Mouse (Mus musculus) C3H10T1/2 (cell line): ENCODE results near the gene Rmdn3. TPM values are rescaled to one million over a fixed set of nuclear protein-coding genes. Genes with fewer than 3 reads are reported as not detected.

Source experiments
- polyA plus RNA-seq, 2 experiments: library from polyadenylated mRNA; unstranded; fragments of >200 nt; fragmentation: generic; extraction: Trizol; gene quantifications; one replicate each; pipeline ENCODE4 v1.2.1; 2012; ENCODE audit warnings: missing spikeins in 2 of 2

The Rmdn3 gene
- polyA plus RNA-seq: 10 to 100 TPM in 1 of 2 experiments, 1 to 10 TPM in 1; 3.1 to 12.0 TPM

GRCm38 (mm10) chr2:119156681-119157572 lies at the start of gene Rmdn3:
Gene Rmdn3, minus strand, starts transcription at chr2:119157034.

GRCm38 (mm10) chr2:119173991-119174651 lies 17.3 kb upstream of the Rmdn3 start, which contains the start of gene Gm14137:
Gene Gm14137, plus strand, starts transcription at chr2:119174509.

GRCm38 (mm10) chr2:119166901-119167865 lies 10.3 kb upstream of the Rmdn3 start, which contains the start of gene Gchfr:
Gene Gchfr, plus strand, starts transcription at chr2:119167773.

GRCm38 (mm10) chr2:119112438-119113112 lies 44.3 kb downstream of the Rmdn3 start, which contains the start of gene Rad51:
Gene Rad51, plus strand, starts transcription at chr2:119112793.

Other genes starting within 250 kb of the Rmdn3 start
- 10 to 100 TPM; 10.5 to 39.8 TPM for gene Chst14, start 230.5 kb downstream of the Rmdn3 start, polyA plus RNA-seq
- gene Ccdc32, start 127.6 kb downstream of the Rmdn3 start, polyA plus RNA-seq: 10 to 100 TPM in 1 of 2 experiments, 1 to 10 TPM in 1; 4.8 to 15.3 TPM
- 1 to 10 TPM; 1.1 to 1.2 TPM for gene Rpusd2, start 122.2 kb downstream of the Rmdn3 start, polyA plus RNA-seq
- under 1 TPM; 0.08 to 0.97 TPM for gene Knl1, start 109.9 kb downstream of the Rmdn3 start, polyA plus RNA-seq
- 10 to 100 TPM in 1 of 2 experiments, 1 to 10 TPM in 1; 7.9 to 11.4 TPM for gene Rad51, start 44.2 kb downstream of the Rmdn3 start, polyA plus RNA-seq
- gene Gchfr, start 10.7 kb upstream of the Rmdn3 start, polyA plus RNA-seq: 100 to 1,000 TPM; 127 to 204 TPM
- 1 to 10 TPM in 1 of 2 experiments, under 1 TPM in 1; 0.97 to 2.2 TPM for gene Gm14137, start 17.5 kb upstream of the Rmdn3 start, polyA plus RNA-seq
- 10 to 100 TPM; 26.7 to 32.6 TPM for gene Zfyve19, start 51.6 kb upstream of the Rmdn3 start, polyA plus RNA-seq
- gene Dnajc17, start 51.8 kb upstream of the Rmdn3 start, polyA plus RNA-seq: 10 to 100 TPM in 1 of 2 experiments, 1 to 10 TPM in 1; 10.0 to 10.2 TPM
- not detected for gene Ppp1r14d, start 72.9 kb upstream of the Rmdn3 start, polyA plus RNA-seq
- under 1 TPM; 0.01 to 0.38 TPM for gene Spint1, start 80.3 kb upstream of the Rmdn3 start, polyA plus RNA-seq
- gene Rhov, start 114.2 kb upstream of the Rmdn3 start, polyA plus RNA-seq: 1 to 10 TPM in 1 of 2 experiments, under 1 TPM in 1; 0.63 to 5.3 TPM
- 10 to 100 TPM; 10.5 to 23.7 TPM for gene Vps18, start 131.7 kb upstream of the Rmdn3 start, polyA plus RNA-seq
- not detected for gene Dll4, start 168.8 kb upstream of the Rmdn3 start, polyA plus RNA-seq
- 1 to 10 TPM; 4.9 to 10.0 TPM for gene Chac1, start 194.2 kb upstream of the Rmdn3 start, polyA plus RNA-seq